Mouse (Mus musculus) C2C12 (cell line): ENCODE measurements around the gene Mx1.

Experiments
- CEBPB ChIP-seq: IDR thresholded peaks from one replicate; pipeline ENCODE4 v1.6.1; 2011; ENCODE audit warnings: low read depth, mild to moderate bottlenecking, control low read depth, moderate library complexity
- CTCF ChIP-seq: IDR thresholded peaks from one replicate; pipeline ENCODE4 v1.5.1; 2011; ENCODE audit not compliant: control insufficient read depth, insufficient read depth, insufficient read length
- MAX ChIP-seq: IDR thresholded peaks from one replicate; pipeline ENCODE4 v1.6.1; 2011; ENCODE audit warnings: mild to moderate bottlenecking, control low read depth
- MYOD1 ChIP-seq: IDR thresholded peaks from one replicate; pipeline ENCODE4 v1.6.1; 2011; ENCODE audit warnings: low read depth; ENCODE audit not compliant: control insufficient read depth, insufficient read length
- USF1 ChIP-seq: IDR thresholded peaks from one replicate; pipeline ENCODE4 v1.6.1; 2011; ENCODE audit warnings: low read depth, mild to moderate bottlenecking, control low read depth, moderate library complexity

DNA sequence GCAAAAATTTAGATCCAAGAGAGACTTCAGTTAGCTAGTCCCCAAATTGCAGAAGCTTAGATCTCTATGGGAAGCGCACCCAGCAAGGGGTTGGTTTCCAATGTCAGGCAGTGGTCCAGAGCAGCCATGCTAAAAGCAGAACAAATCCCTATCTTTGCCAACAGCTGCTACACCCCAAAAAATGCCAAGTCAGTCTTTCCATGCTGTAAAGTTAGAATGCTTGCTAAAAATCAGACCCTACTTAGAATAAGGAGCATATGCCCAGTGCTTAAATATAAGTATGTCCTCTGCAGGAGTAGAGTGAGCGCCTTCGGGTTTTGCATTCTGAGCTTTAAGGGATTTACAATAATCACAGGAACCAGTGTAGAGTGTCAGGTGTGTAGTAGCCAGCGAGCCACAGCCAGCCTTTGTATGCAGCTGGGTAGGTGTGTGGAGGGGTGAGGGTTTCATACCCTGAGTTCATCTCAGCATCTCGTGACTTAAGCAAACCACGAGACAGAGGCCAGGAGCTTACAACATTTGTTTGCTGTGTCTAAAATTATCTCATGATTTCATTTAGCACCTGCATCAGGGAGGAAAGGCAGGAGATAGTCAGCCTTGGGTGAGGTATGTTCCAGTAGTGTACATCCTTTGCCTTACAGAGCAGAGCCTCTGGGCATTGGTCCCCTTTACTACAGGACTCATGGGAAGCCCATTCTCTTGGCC, 43.8 kb downstream of the Mx1 start:
- TF ChIP-seq CTCF = no peak
- TF ChIP-seq MAX = no peak
- no peak for TF ChIP-seq CEBPB
- no peak for TF ChIP-seq MYOD1
- no peak for TF ChIP-seq USF1
